Mouse (Mus musculus): ENCODE measurements around the gene Itgb8.

- TF ChIP-seq CTCF (IDR thresholded peaks at IDR 0.05; ENCODE audit: borderline replicate concordance, extremely low read depth, insufficient read depth, insufficient read length) (no peak), POLR2A (IDR thresholded peaks at IDR 0.05; ENCODE audit: borderline replicate concordance, extremely low read depth, insufficient read depth, insufficient read length, poor library complexity, severe bottlenecking) (no peak)
Measured at GRCm38 (mm10) chr12:119165115-119165514, 73.5 kb downstream of the Itgb8 start.
